Mouse (Mus musculus) subcutaneous adipose tissue, adult 2 months (tissue): ENCODE measurements around the gene Dnah6. TPM values are rescaled to one million over a fixed set of nuclear protein-coding genes. Genes with fewer than 3 reads are reported as not detected.

ENCODE experiments used
- polyA plus RNA-seq: library from polyadenylated mRNA; depleted of rRNA; stranded (reverse); fragments of >200 nt; gene quantifications from 2 replicates; pipeline ENCODE4 v1.2.3, GENCODE M21; 2012; ENCODE audit warnings: low replicate concordance; rRNA removed

The Dnah6 gene
- polyA plus RNA-seq, result 0.04 and 0.06 TPM in 2 replicates

DNA sequence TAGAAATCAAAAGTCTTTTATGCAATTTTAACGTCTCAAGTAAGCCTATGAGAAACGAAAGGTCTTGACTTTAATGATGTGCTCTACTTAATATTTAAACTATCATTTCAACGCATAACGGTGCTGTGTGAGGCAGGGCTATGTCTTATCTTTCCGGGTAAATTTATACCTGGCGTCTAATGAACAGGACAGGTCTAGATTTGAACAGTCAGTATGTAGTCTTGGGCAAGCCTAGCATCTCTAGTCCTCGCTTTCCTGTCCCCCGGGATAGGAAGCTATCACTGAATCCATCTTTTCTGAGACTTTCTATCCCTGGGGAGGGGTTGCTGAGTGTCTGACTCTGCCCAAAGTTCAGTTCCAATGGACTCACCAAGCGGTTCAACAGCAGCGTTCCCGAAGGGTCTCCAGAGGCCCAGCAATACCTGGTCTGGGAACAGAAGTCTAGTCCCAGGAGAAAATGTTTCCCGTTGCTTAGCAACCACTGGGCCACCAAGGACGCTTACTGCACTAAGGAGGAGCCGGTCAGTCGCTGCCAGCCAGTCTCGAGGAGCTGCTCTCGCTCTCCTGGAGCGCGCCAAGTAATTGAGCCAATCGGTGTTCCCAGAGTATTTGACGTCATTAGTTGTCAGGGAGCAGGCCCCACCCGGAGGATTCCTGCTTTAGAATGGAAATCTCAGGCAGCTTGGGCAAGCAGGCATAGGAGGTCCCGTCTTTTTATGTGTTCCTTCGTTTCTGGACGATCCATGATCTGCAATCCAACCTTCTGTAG is at the start of gene Dnah6:
Dnah6 (minus strand) TSS at position 463 of the 769 bp plus-strand sequence.

DNA sequence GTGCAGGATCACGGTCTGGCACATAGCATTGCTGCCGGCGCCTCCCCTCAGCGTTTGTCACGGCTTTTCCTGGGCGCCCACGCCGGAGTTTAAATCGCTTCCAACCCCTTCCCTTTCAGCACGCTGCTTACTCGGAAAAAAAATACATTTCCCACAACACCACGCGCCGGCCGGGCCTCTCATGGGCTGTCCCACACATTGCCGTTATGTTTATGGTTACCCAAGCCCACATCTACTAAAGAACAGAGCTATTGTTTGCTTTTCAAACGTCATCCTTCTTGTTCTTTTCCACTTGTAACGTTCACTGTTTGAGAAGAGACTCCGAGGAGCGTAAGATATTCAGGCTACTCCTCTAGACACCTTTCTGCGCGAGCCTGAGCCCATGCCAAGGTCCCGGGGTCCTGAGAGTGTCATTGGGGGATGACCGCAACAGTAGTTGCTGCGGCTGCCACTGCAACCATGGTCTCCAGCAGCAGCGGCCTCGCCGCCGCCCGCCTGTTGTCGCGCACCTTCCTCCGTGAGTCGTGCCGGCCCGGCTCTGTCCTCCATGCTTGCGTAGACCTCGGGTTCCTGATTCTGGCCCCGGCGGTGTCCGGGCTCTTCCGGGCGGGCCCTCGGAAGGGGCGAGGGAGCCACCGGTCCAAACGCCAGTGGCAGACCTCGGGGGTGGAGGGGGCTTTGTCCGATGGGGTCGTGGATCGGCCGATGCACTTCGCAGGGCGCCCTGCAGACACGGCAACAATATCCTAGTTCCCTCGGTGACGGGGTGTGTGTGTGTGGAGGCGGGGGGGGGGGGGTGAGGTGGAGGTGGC is 27.0 kb upstream of the Dnah6 start, which contains the start of gene Suclg1:
Suclg1 (plus strand) TSS at position 146 of the 812 bp plus-strand sequence.

Other genes starting within 250 kb of the Dnah6 start
- gene Suclg1, start 26.7 kb upstream of the Dnah6 start, polyA plus RNA-seq, result 147 and 261 TPM in 2 replicates
- gene 4931417E11Rik, start 248.0 kb upstream of the Dnah6 start, polyA plus RNA-seq, result not detected in 2 replicates